ENCODE assay signal across 8 mouse cellular contexts in the genomic region with DNA sequence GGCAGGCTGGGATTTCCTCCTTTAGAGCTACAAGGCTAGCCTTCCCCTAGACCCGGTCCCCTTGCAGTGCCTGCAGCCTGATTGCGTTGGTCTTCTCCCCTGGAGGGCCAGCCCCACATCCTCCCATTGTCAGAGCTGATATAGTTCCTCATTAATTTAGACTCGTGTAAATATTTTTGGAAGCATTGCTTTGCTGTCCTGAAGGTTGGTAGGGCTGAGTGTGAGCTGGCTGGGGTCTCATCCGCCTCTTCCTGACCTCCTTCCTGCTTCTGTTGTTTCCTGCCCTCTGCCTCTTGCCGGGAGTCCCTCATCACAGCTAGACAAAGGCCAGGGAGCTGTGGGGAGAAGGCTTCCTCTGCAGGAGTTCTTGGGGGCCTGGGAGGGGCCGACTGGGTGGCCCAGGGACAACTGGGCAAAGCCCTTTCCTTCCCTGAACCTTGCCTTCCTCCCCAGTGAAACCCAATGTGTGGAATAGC. TPM values are rescaled to one million over a fixed set of nuclear protein-coding genes. Genes with fewer than 3 reads are reported as not detected.
DNase-seq lines count a peak whose midpoint lies in the region; ATAC-seq lines count a peak whose summit lies in the region.

No protein-coding gene starts in this region.

- H3K36me3 ChIP-seq in limb, embryonic 15.5 days: no peaks in the 10 kb centered on the region
- H3K36me3 ChIP-seq in limb, embryonic 10.5 days: no peaks in the 10 kb centered on the region
- no peaks in the 10 kb centered on the region for H3K36me3 ChIP-seq in heart, embryonic 14.5 days (ENCODE audit: control insufficient read depth, insufficient read depth, low read length)

- H3K4me3 ChIP-seq in limb, embryonic 15.5 days: no peak overlapping the region
- no peak overlapping the region for H3K4me3 ChIP-seq in limb, embryonic 10.5 days
- no peak overlapping the region for H3K4me3 ChIP-seq in heart, embryonic 14.5 days (ENCODE audit: control insufficient read depth in 1 of 2, insufficient read depth in 1 of 2, low read depth in 1 of 2, low read length in 2 of 2)

- no peak overlapping the region for H3K9ac ChIP-seq in limb, embryonic 15.5 days
- H3K9ac ChIP-seq in heart, embryonic 14.5 days (ENCODE audit: low read length): no peak overlapping the region

- H3K9me3 ChIP-seq in limb, embryonic 15.5 days: no peaks in the 10 kb centered on the region
- no peaks in the 10 kb centered on the region for H3K9me3 ChIP-seq in limb, embryonic 10.5 days (replicated peaks)
- no peaks in the 10 kb centered on the region for H3K9me3 ChIP-seq in heart, embryonic 14.5 days (ENCODE audit: control insufficient read depth, low read length)

- no peak for DNase-seq in limb, embryonic 10.5 days (ENCODE audit: low spot score)
- DNase-seq in kidney, postnatal 25 days: peak; percentile 45 to 79
- no peak for DNase-seq in left cerebral cortex, adult 8-10 months (ENCODE audit: low spot score in 2 of 2)
- DNase-seq in urinary bladder, postnatal 4 days (ENCODE audit: low spot score in 2 of 2): no peak

- ATAC-seq in limb, embryonic 15.5 days (ENCODE audit: insufficient number of reproducible peaks, low FRiP score, low TSS enrichment, low read depth): 0 out of 2 replicates have a peak, but pooled peaks have one; percentile 48
- ATAC-seq in heart, embryonic 14.5 days (ENCODE audit: insufficient number of reproducible peaks, insufficient read depth, low FRiP score, low read depth): peak; percentile 70
- peak; percentile 48; the same call in 1 of the 2 replicates for ATAC-seq in megakaryocyte, adult 5-6 weeks (ENCODE audit: poor library complexity, severe bottlenecking)
- ATAC-seq in monocyte, adult 5-6 weeks (replicated peaks; ENCODE audit: insufficient number of reproducible peaks, low FRiP score, low TSS enrichment, poor library complexity, severe bottlenecking): no peak

- no peak overlapping the region for H3K4me2 ChIP-seq in limb, embryonic 15.5 days
- H3K4me2 ChIP-seq in heart, embryonic 14.5 days (ENCODE audit: low read length): no peak overlapping the region

- no peaks in the 10 kb centered on the region for H3K27me3 ChIP-seq in limb, embryonic 15.5 days
- no peaks in the 10 kb centered on the region for H3K27me3 ChIP-seq in limb, embryonic 10.5 days (ENCODE audit: low read depth, poor library complexity, severe bottlenecking)
- no peaks in the 10 kb centered on the region for H3K27me3 ChIP-seq in heart, embryonic 14.5 days (ENCODE audit: control insufficient read depth, insufficient read depth, low read length)

- 57% methylated on average over 6 of the region's 6 CpGs for WGBS in limb, embryonic 15.5 days
- WGBS in limb, embryonic 10.5 days: 49% methylated on average over 6 of the region's 6 CpGs
- WGBS in heart, embryonic 14.5 days: 39% methylated on average over 6 of the region's 6 CpGs

- H3K4me1 ChIP-seq in limb, embryonic 15.5 days: no peaks in the 10 kb centered on the region
- peaks cover 13% of the 10 kb centered on the region for H3K4me1 ChIP-seq in limb, embryonic 10.5 days
- H3K4me1 ChIP-seq in heart, embryonic 14.5 days (ENCODE audit: control insufficient read depth in 2 of 2, insufficient read depth in 2 of 2, low read length in 2 of 2): peaks cover 8 to 17% of the 10 kb centered on the region in 2 experiments

- H3K27ac ChIP-seq in limb, embryonic 15.5 days: no peak overlapping the region
- no peak overlapping the region for H3K27ac ChIP-seq in limb, embryonic 10.5 days
- H3K27ac ChIP-seq in heart, embryonic 14.5 days (replicated peaks in 1 of 2; ENCODE audit: control insufficient read depth in 1 of 2, insufficient read depth in 1 of 2, low read depth in 2 of 2, low read length in 2 of 2): peak overlapping the region; percentile 63 to 68

RNA-seq across cellular contexts. Expression of a gene that starts 6.5 kb away (rescaled TPM):
- 54.1 and 62.0 TPM in 2 replicates for polyA plus RNA-seq in limb, embryonic 15.5 days (2015; fragmentation: Nextera tagmentation; extraction: Ambion mirVana)
- polyA plus RNA-seq in limb, embryonic 10.5 days (2016; fragmentation: Nextera tagmentation; extraction: Ambion mirVana): 32.9 and 40.6 TPM in 2 replicates
- 26.2 and 26.8 TPM in 2 replicates for polyA plus RNA-seq in heart, embryonic 14.5 days (2014; fragmentation: Nextera tagmentation; extraction: Ambion mirVana)
- total RNA-seq in megakaryocyte, adult 5-6 weeks (2015): 1.1 and 2.2 TPM in 2 replicates
- 1.5 and 2.1 TPM in 2 replicates for total RNA-seq in megakaryocyte, adult 5-6 weeks (2017)
- not detected in 3 replicates for total RNA-seq in monocyte, adult 5-6 weeks (2017)
- under 1 TPM; 0.23 to 0.28 (median 0.27) TPM for total RNA-seq in left cerebral cortex, adult 8-10 months (2022)

Comparison
In these comparisons a context has a peak if more than half of its experiments do, and no peak if none do; other contexts are left out.
1. H3K27ac ChIP-seq: peak in heart, embryonic 14.5 days (2 of 2); none in limb, embryonic 15.5 days (single experiment) and limb, embryonic 10.5 days (single experiment).
2. DNase-seq: peak in kidney, postnatal 25 days (2 of 2); none in limb, embryonic 10.5 days (single experiment), left cerebral cortex, adult 8-10 months (0 of 2) and urinary bladder, postnatal 4 days (0 of 2).